In genomic region chr2:37842151-37842569, GRCm38 (mm10) we compare ENCODE assay signal across 9 mouse cellular contexts.
DNase-seq lines count a peak whose midpoint lies in the region; ATAC-seq lines count a peak whose summit lies in the region.
"Had no signal": no experiment of that assay in that cellular context is flagged by ENCODE, and none has a peak within 500 bp of the region (broad histone marks: within the 10 kb centered on the region; RNA-seq: fewer than 3 reads in every experiment).

No protein-coding gene starts in this region.

- 19% methylated on average over 7 of the region's 7 CpGs for WGBS in heart, embryonic 15.5 days
- WGBS in heart, embryonic 11.5 days (ENCODE audit: insufficient replicate concordance): 12% methylated on average over 7 of the region's 7 CpGs
- 9% methylated on average over 7 of the region's 7 CpGs for WGBS in embryonic facial prominence, embryonic 11.5 days
- WGBS in hindbrain, embryonic 15.5 days: 4% methylated on average over 7 of the region's 7 CpGs
- 14% methylated on average over 7 of the region's 7 CpGs for WGBS in neural tube, embryonic 11.5 days

- H3K4me3 ChIP-seq in heart, embryonic 15.5 days: no peak overlapping the region
- no peak overlapping the region for H3K4me3 ChIP-seq in heart, embryonic 11.5 days (ENCODE audit: low read depth, low read length)
- H3K4me3 ChIP-seq in embryonic facial prominence, embryonic 11.5 days (ENCODE audit: low read depth, low read length): no peak overlapping the region
- H3K4me3 ChIP-seq in hindbrain, embryonic 15.5 days: no peak overlapping the region
- no peak overlapping the region for H3K4me3 ChIP-seq in neural tube, embryonic 11.5 days (ENCODE audit: low read depth, low read length)

- peaks cover 5% of the 10 kb centered on the region; the same call in 1 of the 2 replicates for H3K36me3 ChIP-seq in heart, embryonic 15.5 days
- H3K36me3 ChIP-seq in heart, embryonic 11.5 days (ENCODE audit: control insufficient read depth, insufficient read depth, low read length): no peaks in the 10 kb centered on the region
- H3K36me3 ChIP-seq in embryonic facial prominence, embryonic 11.5 days (replicated peaks; ENCODE audit: control insufficient read depth, insufficient read depth, low read depth, low read length): no peaks in the 10 kb centered on the region
- no peaks in the 10 kb centered on the region for H3K36me3 ChIP-seq in hindbrain, embryonic 15.5 days
- no peaks in the 10 kb centered on the region for H3K36me3 ChIP-seq in neural tube, embryonic 11.5 days (ENCODE audit: control insufficient read depth, insufficient read depth, low read length)

- H3K27me3 ChIP-seq in heart, embryonic 15.5 days: no peaks in the 10 kb centered on the region
- H3K27me3 ChIP-seq in heart, embryonic 11.5 days (ENCODE audit: control insufficient read depth, insufficient read depth, low read length): no peaks in the 10 kb centered on the region
- H3K27me3 ChIP-seq in embryonic facial prominence, embryonic 11.5 days (ENCODE audit: control insufficient read depth, insufficient read depth, low read length): no peaks in the 10 kb centered on the region
- H3K27me3 ChIP-seq in hindbrain, embryonic 15.5 days: no peaks in the 10 kb centered on the region
- no peaks in the 10 kb centered on the region for H3K27me3 ChIP-seq in neural tube, embryonic 11.5 days (ENCODE audit: control insufficient read depth, insufficient read depth, low read length)

- H3K4me2 ChIP-seq in heart, embryonic 15.5 days: no peak overlapping the region
- no peak overlapping the region for H3K4me2 ChIP-seq in heart, embryonic 11.5 days
- no peak overlapping the region for H3K4me2 ChIP-seq in embryonic facial prominence, embryonic 11.5 days (ENCODE audit: low read depth, low read length)
- no peak overlapping the region for H3K4me2 ChIP-seq in hindbrain, embryonic 15.5 days
- no peak overlapping the region for H3K4me2 ChIP-seq in neural tube, embryonic 11.5 days (ENCODE audit: low read depth)

- peak; percentile 56 for DNase-seq in embryonic facial prominence, embryonic 11.5 days (ENCODE audit: low spot score)
- DNase-seq in neural tube, embryonic 11.5 days (ENCODE audit: low spot score): peak; percentile 44
- DNase-seq in cerebellum, postnatal 25 days: no peak
- no peak for DNase-seq in spleen, postnatal 10 days (ENCODE audit: low spot score in 2 of 2)
- DNase-seq: adrenal gland, postnatal 36 days had no signal

- H3K4me1 ChIP-seq in heart, embryonic 15.5 days (replicated peaks): peaks cover 15% of the 10 kb centered on the region
- H3K4me1 ChIP-seq in heart, embryonic 11.5 days (ENCODE audit: control insufficient read depth, insufficient read depth, low read length): peaks cover 13% of the 10 kb centered on the region
- 0 out of 2 replicates have a peak, but pooled peaks cover 4% of the 10 kb centered on the region for H3K4me1 ChIP-seq in embryonic facial prominence, embryonic 11.5 days (ENCODE audit: control insufficient read depth, insufficient read depth, low read length)
- peaks cover 16% of the 10 kb centered on the region for H3K4me1 ChIP-seq in hindbrain, embryonic 15.5 days (replicated peaks)
- peaks cover 12% of the 10 kb centered on the region for H3K4me1 ChIP-seq in neural tube, embryonic 11.5 days (ENCODE audit: control insufficient read depth, insufficient read depth, low read length)

- no peaks in the 10 kb centered on the region for H3K9me3 ChIP-seq in heart, embryonic 15.5 days (replicated peaks)
- no peaks in the 10 kb centered on the region for H3K9me3 ChIP-seq in heart, embryonic 11.5 days (replicated peaks; ENCODE audit: control insufficient read depth, low read length)
- H3K9me3 ChIP-seq in embryonic facial prominence, embryonic 11.5 days (replicated peaks; ENCODE audit: control insufficient read depth, low read length): no peaks in the 10 kb centered on the region
- no peaks in the 10 kb centered on the region for H3K9me3 ChIP-seq in hindbrain, embryonic 15.5 days
- no peaks in the 10 kb centered on the region for H3K9me3 ChIP-seq in neural tube, embryonic 11.5 days (ENCODE audit: control insufficient read depth, low read length)

- peak overlapping the region; percentile 29; the same call in 1 of the 2 replicates for H3K27ac ChIP-seq in heart, embryonic 15.5 days
- no peak overlapping the region for H3K27ac ChIP-seq in heart, embryonic 11.5 days (ENCODE audit: low read depth, low read length)
- H3K27ac ChIP-seq in embryonic facial prominence, embryonic 11.5 days (replicated peaks; ENCODE audit: low read depth, low read length): no peak overlapping the region
- H3K27ac ChIP-seq in hindbrain, embryonic 15.5 days (replicated peaks): peak overlapping the region; percentile 78
- H3K27ac ChIP-seq in neural tube, embryonic 11.5 days (ENCODE audit: low read depth, low read length): no peak overlapping the region

- no peak for ATAC-seq in heart, embryonic 15.5 days (replicated peaks; ENCODE audit: insufficient number of reproducible peaks, insufficient read depth, low FRiP score, low read depth)
- ATAC-seq in heart, embryonic 11.5 days (replicated peaks; ENCODE audit: insufficient number of reproducible peaks, low FRiP score, low TSS enrichment): no peak
- peak; percentile 79 for ATAC-seq in embryonic facial prominence, embryonic 11.5 days (replicated peaks; ENCODE audit: insufficient number of reproducible peaks, low FRiP score, low TSS enrichment, low read depth)
- ATAC-seq in hindbrain, embryonic 15.5 days (ENCODE audit: low FRiP score, low read depth): peak; percentile 87
- peak; percentile 69 for ATAC-seq in neural tube, embryonic 11.5 days (ENCODE audit: insufficient read depth, low FRiP score, low TSS enrichment)
- ATAC-seq in activated CD4-positive, CD25-positive, alpha-beta regulatory T cell, adult 4 months: no peak

- no peak overlapping the region for H3K9ac ChIP-seq in heart, embryonic 15.5 days
- no peak overlapping the region for H3K9ac ChIP-seq in heart, embryonic 11.5 days (ENCODE audit: low read depth, low read length)
- H3K9ac ChIP-seq in embryonic facial prominence, embryonic 11.5 days (replicated peaks; ENCODE audit: low read length): no peak overlapping the region
- H3K9ac ChIP-seq in hindbrain, embryonic 15.5 days: no peak overlapping the region
- no peak overlapping the region for H3K9ac ChIP-seq in neural tube, embryonic 11.5 days (ENCODE audit: low read length)

Comparison
In these comparisons a context has a peak if more than half of its experiments do, and no peak if none do; other contexts are left out.
1. H3K27ac ChIP-seq: peak in heart, embryonic 15.5 days (single experiment) and hindbrain, embryonic 15.5 days (single experiment); none in heart, embryonic 11.5 days (single experiment), embryonic facial prominence, embryonic 11.5 days (single experiment) and neural tube, embryonic 11.5 days (single experiment).
2. ATAC-seq: peak in embryonic facial prominence, embryonic 11.5 days (single experiment), hindbrain, embryonic 15.5 days (single experiment) and neural tube, embryonic 11.5 days (single experiment); none in heart, embryonic 15.5 days (single experiment), heart, embryonic 11.5 days (single experiment) and activated CD4-positive, CD25-positive, alpha-beta regulatory T cell, adult 4 months (single experiment).
3. DNase-seq: peak in embryonic facial prominence, embryonic 11.5 days (single experiment) and neural tube, embryonic 11.5 days (single experiment); none in cerebellum, postnatal 25 days (0 of 2) and spleen, postnatal 10 days (0 of 2).